Mouse (Mus musculus): ENCODE results near the gene Noc3l. TPM values are rescaled to one million over a fixed set of nuclear protein-coding genes. Genes with fewer than 3 reads are reported as not detected.

The Noc3l gene
- polyA plus RNA-seq, 1 experiment from 2014 or later, result 6.2 TPM

- Histone ChIP-seq H3K9me3 (replicated peaks; ENCODE audit: control insufficient read depth, low read length) (no peaks in the 10 kb centered on the region), H3K4me2 (no peak overlapping the region), H3K27me3 (ENCODE audit: control insufficient read depth, insufficient read depth, low read length) (no peaks in the 10 kb centered on the region), H3K9ac (ENCODE audit: low read depth, low read length) (no peak overlapping the region), H3K4me3 (ENCODE audit: low read depth, low read length) (no peak overlapping the region), H3K4me1 (ENCODE audit: control insufficient read depth, insufficient read depth, low read length) (peaks cover 3% of the 10 kb centered on the region; the same call in 1 of the 2 replicates), H3K27ac (ENCODE audit: low read depth, low read length) (no peak overlapping the region), H3K36me3 (ENCODE audit: control insufficient read depth, insufficient read depth, low read length) (no peaks in the 10 kb centered on the region)
- 61% methylated on average over 6 of the region's 6 CpGs for WGBS (ENCODE audit: insufficient replicate concordance)
- ATAC-seq (replicated peaks; ENCODE audit: insufficient number of reproducible peaks, low FRiP score, low TSS enrichment), result no peak
Observed at GRCm38 (mm10) chr19:38746492-38747014, 72.5 kb downstream of the Noc3l start.

GRCm38 (mm10) chr19:38745810-38746491 is 73.1 kb downstream of the Noc3l start:
- ATAC-seq (replicated peaks; ENCODE audit: insufficient number of reproducible peaks, low FRiP score, low TSS enrichment), result no peak
- Histone ChIP-seq H3K27me3 (ENCODE audit: control insufficient read depth, insufficient read depth, low read length) (no peaks in the 10 kb centered on the region), H3K4me2 (no peak overlapping the region), H3K9ac (ENCODE audit: low read depth, low read length) (no peak overlapping the region), H3K9me3 (replicated peaks; ENCODE audit: control insufficient read depth, low read length) (no peaks in the 10 kb centered on the region), H3K36me3 (ENCODE audit: control insufficient read depth, insufficient read depth, low read length) (no peaks in the 10 kb centered on the region), H3K27ac (ENCODE audit: low read depth, low read length) (no peak overlapping the region), H3K4me1 (ENCODE audit: control insufficient read depth, insufficient read depth, low read length) (peaks cover 3% of the 10 kb centered on the region; the same call in 1 of the 2 replicates), H3K4me3 (ENCODE audit: low read depth, low read length) (no peak overlapping the region)
- 54% methylated on average over 10 of the region's 10 CpGs for WGBS (ENCODE audit: insufficient replicate concordance)

GRCm38 (mm10) chr19:38744546-38744945 is 74.5 kb downstream of the Noc3l start:
- ATAC-seq (replicated peaks; ENCODE audit: insufficient number of reproducible peaks, low FRiP score, low TSS enrichment), result no peak

More at GRCm38 (mm10) chr19:38744546-38744945, 74.5 kb downstream of the Noc3l start:
- Histone ChIP-seq H3K36me3 (ENCODE audit: control insufficient read depth, insufficient read depth, low read length) (no peaks in the 10 kb centered on the region), H3K4me1 (ENCODE audit: control insufficient read depth, insufficient read depth, low read length) (peaks cover 3% of the 10 kb centered on the region; the same call in 1 of the 2 replicates), H3K4me3 (ENCODE audit: low read depth, low read length) (no peak overlapping the region), H3K9ac (ENCODE audit: low read depth, low read length) (no peak overlapping the region), H3K9me3 (replicated peaks; ENCODE audit: control insufficient read depth, low read length) (no peaks in the 10 kb centered on the region), H3K4me2 (no peak overlapping the region), H3K27ac (ENCODE audit: low read depth, low read length) (no peak overlapping the region), H3K27me3 (ENCODE audit: control insufficient read depth, insufficient read depth, low read length) (no peaks in the 10 kb centered on the region)
- 84% methylated on average over 8 of the region's 8 CpGs for WGBS (ENCODE audit: insufficient replicate concordance)

Other genes starting within 250 kb of the Noc3l start
- 2.0 and 2.2 TPM in 2 replicates for gene Tbc1d12, start 17.3 kb upstream of the Noc3l start, polyA plus RNA-seq (2014; fragmentation: Nextera tagmentation; extraction: Ambion mirVana)
- 35.1 and 36.1 TPM in 2 replicates for gene Hells, start 111.7 kb upstream of the Noc3l start, polyA plus RNA-seq (2014; fragmentation: Nextera tagmentation; extraction: Ambion mirVana)
- gene Cyp2c55, start 187.8 kb upstream of the Noc3l start, polyA plus RNA-seq (2014; fragmentation: Nextera tagmentation; extraction: Ambion mirVana), result 0.07 TPM in 1 of 2 replicates, not detected in the other
- not detected in 2 replicates for gene Cyp2c65, start 241.8 kb upstream of the Noc3l start, polyA plus RNA-seq (2014; fragmentation: Nextera tagmentation; extraction: Ambion mirVana)